Mouse (Mus musculus) mature B cell (primary cell): Measurements from ENCODE around the gene Wars2.

ENCODE experiments used
- in situ Hi-C: fragments of 300-500 bp; cut with MboI; formaldehyde crosslinking; loops from 2 replicates; pipeline ENCODE4 v1.14.3; 2019

Wars2 gene

DNA sequence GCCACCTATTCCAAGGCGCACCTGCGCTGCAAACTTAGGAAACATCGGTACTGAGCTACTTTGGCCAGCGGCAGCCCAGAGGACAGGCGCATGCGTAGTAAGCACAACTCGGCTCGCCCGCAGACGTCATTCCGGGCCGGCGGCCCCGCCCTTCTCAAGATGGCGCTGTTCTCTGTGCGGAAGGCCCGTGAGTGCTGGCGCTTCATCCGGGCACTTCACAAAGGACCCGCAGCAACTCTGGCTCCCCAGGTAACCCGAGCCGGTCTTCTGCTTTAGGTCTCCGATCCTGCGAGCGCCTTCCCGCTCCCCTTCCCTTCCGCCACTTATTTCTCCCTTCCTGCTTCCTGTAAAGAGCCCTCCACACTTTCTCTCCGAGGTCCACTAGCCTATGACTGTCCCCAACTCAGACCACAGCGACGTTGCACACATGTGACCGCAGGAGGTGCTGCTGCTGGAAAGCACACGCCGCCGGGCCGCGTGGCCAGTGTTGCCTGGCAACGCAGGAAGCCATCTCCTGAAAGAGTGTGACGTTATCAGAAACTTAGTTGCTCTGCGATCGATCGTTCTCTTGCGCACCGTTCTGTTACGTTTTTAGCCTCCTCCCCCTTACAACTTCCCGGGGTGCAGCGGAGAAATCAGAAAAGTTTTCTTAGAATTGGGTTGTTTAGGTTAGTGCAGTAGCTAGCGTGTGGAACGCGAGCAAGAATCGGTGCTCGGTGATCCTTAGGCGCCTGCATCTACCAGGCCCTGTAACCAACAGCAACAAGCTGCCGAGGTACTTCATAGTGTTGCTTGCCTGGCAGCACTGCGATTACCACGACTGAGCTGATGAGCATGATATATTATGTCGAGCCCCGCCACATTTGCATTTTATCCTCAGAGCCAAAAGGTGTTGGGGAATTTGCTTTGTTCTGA, at the start of gene Wars2:
Gene Wars2, plus strand, starts transcription at position 129 of the 915 bp plus-strand sequence.
- in situ Hi-C loops: loop anchor here (25.0 kb wide), 1 partner anchor 1021 kb away; the partner anchor contains the start of genes Gdap2 and Wdr3

DNA sequence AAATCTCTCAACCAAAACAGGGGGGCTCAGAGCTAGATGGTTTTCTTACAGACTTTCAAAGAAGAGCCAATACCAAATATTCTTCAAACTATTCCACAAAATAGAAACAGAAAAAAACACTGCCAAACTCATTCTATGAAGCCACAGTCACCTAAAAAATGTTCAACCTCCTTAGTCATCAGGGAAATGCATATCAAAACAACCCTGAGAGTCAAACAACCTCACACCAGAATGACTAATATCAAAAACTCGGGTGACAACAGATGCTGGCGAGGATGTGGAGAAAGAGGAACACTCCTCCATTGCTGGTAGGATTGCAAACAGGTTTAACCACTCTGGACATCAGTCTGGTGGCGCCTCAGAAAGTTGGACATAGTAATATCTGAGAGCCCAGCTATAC, 44.1 kb upstream of the Wars2 start:
- in situ Hi-C loops: no loop called here

DNA sequence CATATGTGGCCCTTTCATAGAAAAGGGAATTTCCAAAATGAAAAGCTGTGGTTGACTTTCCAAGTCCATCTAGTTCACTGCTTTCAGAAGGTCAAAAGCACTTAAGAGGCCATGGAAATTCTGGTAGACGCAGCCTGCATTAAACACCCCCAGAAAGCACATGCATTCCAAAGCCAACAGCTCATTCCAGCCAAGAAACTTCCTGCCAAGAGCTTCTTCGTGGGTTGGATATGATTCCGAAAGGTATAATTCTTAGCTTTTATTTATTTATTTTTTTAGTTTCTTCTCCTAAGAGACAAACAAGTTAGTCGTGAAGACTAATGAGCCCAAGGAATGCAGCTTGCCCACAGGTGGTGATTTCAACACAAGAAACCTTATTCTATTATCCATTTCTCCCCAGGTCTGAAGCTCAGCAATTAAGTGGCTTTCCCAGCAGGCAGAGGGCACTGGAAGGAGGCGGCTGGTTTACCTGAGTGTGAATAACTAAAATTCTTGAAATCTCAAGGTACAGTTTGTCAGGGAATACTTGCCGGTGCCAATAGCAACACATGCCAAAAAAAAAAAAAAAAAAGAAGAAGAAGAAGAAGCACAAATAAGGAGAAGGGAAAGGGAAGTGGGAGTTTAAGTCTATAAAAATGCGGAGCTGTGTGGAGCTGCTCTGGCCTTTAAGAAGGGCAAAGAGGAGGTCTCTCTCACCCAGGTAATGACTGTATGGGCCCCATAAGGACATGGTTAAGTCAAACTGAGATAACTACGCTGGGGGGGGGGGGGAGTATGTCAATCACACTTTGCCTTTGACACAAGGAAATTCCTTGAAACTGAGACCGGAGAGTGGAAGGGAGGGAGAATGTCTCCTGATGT, 30.3 kb upstream of the Wars2 start:
- in situ Hi-C loops: no loop called here

DNA sequence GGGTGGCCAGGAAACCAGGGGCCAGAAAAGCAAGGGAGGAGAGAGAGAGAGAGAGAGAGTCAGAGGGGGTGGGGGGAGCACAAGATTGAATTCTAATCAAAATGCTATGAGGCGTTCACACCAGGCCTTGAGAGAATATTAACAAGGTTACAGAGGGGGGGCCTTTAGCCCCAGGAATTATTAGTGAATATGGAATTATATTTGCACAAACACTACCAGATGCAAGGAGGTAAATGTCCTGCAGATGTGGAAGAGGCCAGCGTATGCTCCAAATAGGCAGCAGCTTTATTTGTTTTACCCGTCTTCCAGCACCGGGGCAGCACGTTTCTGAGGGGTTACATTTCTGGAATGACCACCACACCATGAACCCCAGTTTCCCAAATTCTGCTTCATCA, 29.7 kb upstream of the Wars2 start:
- in situ Hi-C loops: no loop called here

DNA sequence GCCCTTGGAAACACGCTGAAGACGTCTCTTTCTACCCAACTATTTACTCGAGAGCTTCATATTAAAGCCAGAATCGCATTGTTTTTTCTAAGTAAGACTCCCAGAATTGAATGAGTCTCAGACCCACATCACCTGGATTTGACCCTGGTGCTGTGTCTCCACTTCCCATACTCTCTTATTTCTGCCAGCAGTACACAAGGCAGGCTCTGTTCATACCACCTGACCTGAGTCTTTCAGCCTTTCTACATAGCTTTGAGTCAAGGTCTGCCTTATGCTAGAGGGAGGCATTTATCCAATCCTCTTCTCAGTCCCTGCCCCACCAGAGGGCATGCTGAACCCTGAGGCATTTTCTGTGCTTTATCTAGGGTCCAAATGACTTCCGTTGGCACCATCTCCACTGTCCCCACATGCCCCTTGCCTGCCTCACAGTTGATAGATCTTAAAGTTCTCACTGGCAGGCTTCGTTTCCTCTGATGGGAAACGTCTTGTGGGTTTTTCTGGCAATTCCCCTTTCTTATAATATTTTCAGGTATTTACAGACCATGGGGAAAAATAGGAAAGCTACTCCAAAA, 27.5 kb upstream of the Wars2 start:
- in situ Hi-C loops: no loop called here

DNA sequence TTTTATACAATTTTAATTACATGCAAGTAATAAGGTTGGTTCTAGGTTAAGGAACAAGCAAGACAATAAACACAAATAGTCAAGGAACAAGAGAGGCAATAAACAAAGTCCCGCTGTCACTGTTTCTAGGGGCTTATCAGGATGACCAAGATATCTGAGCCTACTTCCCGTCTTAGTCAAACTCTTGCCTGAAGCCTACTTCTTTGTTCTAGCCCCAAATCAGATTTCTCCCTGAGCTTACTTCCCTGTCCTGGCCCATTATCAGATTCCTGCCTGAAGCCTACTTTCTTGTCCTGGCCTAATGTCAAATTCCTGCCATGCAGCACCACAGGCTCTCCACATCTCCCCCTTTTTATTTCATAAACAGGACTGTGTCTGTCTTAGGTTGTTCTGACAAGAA, 19.9 kb upstream of the Wars2 start:
- in situ Hi-C loops: no loop called here

DNA sequence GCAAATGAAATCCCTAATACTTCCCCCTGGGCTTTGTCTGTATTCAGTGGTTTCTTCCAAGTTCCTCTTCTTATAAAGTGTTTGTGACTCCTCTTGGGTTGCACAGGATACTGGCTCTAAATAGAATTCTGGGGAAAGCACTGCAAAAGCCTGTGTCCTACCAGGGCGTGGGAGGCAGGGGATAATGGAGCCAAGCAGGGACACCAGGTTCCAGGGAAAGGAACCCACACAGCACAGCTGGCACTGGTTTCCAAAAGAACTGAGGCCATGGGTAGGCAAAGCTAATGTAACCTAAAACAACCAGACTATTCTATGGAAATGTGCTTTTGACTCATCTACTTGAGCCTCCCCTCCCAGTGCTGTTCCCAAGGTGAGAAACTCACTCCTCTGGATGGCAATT, 10.3 kb upstream of the Wars2 start:
- in situ Hi-C loops: loop anchor here (25.0 kb wide), 1 partner anchor 1032 kb away; the partner anchor contains the start of genes Gdap2 and Wdr3

DNA sequence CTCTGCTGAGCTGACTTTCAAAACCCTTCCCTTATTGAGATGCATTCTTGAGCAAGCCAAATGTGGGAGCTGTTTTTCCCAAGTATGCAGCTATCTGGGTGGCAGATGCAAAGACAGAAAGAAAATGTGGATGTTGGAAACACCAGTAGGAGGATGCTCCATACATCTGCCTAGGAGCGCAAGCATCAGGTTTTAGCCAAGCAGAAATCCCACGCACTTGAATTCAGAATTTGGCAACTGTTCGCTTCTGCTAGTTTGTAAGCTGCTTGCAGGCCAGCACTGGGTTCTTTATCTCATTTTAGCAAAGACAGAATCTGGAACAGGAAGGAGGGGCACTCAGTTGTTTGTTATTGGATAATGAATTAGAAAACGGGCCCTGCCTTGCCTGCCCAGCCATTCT, 8.9 kb upstream of the Wars2 start:
- in situ Hi-C loops: loop anchor here (25.0 kb wide), 1 partner anchor 1030 kb away; the partner anchor contains the start of genes Gdap2 and Wdr3

DNA sequence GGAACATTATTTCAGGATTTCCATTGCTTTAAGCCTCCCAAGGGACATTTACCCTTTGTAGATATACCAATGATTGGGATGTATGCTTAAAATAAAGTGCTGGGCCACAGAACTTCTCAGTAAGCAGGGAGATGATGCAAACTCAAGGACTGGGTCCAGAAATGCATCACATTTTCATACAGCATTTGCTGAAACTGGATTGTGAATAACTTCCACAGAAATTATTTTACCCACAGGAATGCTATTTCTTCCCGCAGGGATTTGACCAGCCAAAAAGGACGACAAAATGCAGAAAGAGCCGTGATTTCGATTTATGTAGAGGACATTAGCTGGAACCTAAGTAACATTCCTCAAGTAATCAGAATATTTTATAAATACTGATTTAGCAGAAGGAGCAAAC, 7.0 kb upstream of the Wars2 start:
- in situ Hi-C loops: loop anchor here (25.0 kb wide), 1 partner anchor 1028 kb away; the partner anchor contains the start of genes Gdap2 and Wdr3

DNA sequence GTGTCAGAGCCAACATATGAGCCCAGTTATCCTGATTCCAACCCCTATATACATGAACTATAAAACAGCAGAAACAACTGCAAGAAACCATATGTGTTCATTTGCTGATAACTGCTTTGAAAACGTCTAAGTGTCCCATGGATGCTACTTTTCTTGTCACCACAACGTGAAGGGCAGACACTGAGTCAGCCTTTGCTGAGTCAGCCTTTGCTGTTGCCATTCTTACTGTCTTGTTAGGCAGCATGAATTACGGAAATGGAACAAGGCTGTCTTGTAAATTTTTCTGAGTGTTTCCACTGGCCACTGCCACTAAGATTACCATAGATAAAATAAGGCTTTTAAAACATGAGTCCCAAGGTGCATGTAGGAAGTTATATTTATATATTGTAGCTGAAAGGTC, 7.0 kb downstream of the Wars2 start:
- in situ Hi-C loops: loop anchor here (25.0 kb wide), 1 partner anchor 1014 kb away; the partner anchor contains the start of genes Gdap2 and Wdr3

DNA sequence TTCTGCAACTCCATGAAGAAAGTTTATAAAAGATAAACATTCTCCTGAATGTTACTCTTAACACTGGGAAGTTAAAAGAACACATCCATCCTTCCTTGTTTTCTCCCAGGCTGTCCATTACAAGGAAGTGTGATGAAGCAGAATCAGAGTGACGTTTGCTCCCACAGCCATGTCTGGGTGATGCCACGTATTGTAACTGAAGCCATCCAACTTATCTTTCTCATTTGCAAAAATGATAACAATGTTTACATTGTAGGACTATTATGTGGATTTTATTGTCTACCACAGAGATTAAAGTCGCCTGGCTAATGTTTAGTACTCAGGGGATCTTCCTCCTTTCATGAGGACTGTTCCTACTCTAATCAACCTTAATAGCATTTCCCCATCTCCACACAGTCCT, 8.2 kb downstream of the Wars2 start:
- in situ Hi-C loops: loop anchor here (25.0 kb wide), 1 partner anchor 1013 kb away; the partner anchor contains the start of genes Gdap2 and Wdr3

DNA sequence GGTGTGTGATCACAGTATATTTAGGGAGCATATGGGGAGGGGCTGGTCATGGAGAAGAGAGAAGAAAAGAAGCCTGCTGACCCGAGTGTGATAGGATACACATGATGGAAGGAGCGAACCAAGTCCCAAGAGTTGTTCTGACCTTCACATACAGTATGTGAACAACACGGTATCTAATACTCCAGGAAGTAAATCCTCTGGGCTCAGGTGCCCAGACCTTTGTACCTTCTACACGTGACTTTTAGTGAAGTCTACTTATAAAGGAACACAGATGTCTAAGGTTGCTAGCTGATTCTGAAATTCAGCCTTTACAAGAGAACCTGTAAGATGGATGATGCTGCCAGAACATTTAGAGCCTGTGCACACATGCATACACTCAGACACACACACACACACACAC, 15.4 kb downstream of the Wars2 start:
- in situ Hi-C loops: no loop called here

DNA sequence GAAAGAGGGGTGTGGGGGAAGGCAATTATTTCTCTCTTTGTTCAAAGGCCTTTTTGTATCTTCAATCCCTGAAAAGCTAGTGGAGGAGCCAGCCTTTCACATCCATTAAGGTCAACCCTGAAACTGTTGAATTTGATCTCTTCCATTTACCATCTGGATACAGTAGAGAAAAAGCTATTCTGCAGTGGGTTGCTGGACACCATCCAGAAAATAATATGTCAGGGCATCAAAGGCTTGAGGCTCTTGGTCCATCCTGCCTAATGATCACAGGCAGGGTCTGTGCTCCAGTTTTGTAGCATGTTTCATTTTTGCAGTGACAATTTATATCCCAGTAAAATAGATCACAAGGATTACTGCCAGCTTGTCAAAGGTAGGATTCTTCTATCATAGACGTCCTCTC, 16.1 kb downstream of the Wars2 start:
- in situ Hi-C loops: no loop called here

DNA sequence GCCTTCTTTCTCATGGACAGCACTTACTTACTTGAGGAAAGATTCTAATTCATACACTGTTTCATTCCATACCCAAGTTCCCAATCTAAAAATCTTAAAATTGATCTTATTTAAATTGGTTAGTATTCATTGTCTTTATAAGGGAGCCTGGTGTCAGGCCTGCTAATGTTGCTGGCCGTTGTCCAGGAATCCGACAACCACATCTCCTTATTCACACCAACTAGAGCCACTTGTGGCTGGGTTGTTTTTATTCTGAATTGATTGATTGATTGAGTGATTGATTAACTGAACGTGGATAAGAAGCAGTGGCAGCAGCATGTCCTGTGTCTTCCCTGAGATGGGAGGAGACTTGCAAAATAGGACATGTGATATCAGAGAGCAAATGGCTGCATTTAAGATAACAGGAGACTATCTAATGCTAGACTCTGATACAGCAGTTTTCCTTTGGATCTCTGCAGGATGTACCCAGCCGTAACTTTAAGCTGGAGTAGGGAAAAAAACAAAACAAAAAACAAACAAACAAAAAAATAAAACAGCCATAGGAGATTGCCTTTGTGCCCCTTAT, 16.7 kb downstream of the Wars2 start:
- in situ Hi-C loops: no loop called here

DNA sequence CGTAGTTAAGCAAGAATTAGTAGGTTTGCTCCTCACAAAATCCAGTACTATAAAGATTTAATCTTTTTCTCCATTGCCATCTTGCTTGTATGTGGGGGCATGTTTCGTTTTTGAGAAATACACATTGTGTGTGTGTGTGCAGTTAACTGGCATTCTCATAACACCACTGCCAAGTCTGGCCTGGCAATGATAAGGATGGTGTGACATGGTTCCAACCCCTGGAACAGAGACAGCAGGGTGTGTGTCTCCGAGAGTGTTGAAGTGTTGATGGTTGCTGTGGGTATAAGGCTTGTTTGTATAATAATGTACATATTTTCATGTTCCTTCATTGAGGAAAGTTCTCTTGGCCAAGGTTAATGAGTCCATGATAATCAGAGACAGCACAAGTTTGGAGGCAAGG, 19.1 kb downstream of the Wars2 start:
- in situ Hi-C loops: no loop called here

DNA sequence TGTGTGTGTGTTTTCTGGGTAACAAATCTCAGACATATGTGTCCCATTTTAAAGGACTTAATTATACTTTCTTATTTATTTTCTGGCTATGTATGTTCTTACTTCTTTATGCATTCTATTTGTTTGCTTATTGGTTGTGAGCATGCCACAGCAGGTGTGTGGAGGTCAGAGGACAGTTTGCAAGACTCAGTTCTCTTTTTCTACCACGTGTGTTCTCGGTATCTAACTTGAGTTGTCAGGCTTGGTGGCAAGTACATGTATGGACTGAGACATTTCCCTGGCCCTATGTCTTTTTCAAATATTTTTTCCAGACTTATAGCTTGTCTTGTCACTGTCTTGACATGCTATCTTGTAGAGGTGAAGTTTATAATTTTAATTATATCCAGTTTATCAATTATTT, 21.3 kb downstream of the Wars2 start:
- in situ Hi-C loops: no loop called here

DNA sequence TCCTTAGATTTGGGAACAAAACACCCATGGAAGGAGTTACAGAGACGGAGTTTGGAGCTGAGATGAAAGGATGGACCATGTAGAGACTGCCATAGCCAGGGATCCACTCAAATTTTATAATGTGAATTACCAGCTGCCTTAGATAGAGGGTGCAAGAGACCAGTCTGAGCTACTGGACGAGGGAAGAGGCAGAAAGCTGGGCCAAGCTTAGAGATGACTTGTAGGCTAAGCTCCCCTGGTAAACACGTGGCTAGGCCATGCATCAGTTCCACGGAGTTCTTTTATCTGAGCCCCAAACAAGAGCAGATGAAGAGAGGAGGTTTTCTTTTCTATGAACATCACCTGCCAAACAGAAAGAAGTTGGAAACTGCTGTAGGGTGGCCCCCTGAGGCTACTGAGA, 26.9 kb downstream of the Wars2 start:
- in situ Hi-C loops: no loop called here

DNA sequence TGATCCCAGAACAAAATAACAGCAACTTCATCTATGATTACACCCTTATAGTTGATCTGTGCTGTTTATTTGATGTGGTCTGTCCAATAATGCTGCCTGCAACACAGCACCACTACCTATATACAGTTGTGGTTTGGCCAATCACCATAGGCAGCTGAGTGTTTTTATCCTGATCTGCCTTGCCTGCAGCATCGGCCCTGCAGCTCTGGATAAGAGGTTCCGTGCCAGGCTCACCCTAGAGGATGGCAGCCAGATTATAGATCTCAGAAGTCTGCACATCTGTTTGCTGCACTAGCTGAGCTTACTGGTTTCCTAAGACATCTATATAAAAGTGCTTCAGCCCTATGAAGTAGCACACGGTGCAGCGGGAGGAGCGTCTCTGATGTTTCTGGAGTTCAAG, 32.3 kb downstream of the Wars2 start:
- in situ Hi-C loops: no loop called here

DNA sequence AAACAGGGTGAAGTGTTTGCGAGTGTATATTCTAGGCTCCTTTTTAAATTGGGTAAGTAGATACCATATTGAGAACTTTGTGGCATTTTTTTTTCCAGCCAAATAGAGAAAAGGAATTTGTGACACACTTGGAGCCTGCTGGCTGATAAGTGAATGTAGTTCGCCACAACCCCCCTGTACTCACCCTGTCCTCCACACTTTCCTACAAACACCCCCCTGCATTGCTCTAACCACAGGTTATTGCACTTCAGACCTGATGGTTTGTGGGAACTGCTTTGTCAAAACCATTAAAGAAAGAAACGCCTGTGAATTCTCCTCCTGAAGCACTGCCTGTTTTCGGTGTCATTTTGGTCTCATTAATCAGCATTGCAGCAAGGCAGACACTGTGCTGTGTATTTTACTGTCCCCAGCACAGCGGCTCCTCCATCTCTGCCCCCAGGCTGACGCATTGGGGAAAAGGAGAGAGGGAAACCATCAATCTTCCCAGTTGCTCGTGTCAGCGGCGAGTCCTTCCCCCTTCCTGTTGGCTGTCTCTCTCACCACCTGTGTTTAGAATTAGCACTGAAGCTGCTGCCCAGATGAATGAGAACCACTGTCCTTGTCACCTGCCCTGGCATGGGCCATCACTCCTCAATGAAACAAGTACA, 33.9 kb downstream of the Wars2 start:
- in situ Hi-C loops: no loop called here

DNA sequence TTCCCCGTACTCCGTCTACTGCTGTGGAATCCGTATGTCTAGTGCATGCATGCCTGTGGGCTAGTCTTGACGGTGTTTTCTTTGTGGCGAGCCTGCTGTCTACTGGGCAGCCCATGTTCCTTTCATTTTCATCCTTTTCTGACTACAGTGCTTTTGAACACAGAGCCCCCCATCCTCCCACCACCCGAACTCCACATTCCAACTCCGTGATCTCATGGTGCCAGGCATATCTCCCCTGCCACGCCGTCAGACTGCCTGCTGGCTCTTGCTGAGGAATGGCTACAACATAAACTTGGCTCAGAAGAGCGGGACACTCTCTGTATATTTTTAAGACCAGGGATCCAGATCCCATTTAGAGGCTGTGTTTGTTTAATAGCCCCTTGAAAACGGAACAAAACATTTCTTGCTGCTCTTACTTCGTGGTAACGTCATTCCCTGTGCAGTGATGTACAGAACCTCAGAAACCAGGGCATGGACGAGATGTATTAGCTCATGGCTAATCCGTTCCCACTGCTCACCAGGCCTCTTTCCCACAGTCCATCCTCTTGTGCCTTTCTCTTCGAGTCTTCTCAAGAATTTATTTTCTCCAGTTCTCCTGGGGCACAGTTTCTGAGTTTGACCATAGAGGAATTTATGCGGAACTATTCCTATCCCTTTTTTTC, 42.6 kb downstream of the Wars2 start:
- in situ Hi-C loops: no loop called here

DNA sequence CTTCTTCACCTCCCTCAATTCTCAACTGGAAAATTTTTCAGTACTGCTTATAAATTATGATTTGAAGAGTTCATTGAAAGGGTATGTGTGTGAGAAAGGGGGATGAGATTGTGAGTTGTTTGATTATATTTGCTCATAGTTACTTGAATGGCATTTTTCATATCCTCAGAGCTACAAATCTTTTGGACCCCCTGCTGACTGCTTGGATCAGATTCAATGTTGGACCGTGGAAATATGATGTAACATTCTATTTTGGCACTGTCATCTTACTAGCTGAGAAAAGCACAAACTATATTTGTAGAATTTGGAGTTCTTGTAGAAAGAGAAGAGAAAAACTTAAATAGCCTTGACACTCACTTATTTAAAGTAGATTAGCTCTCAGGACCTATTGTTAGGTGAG, 43.5 kb downstream of the Wars2 start:
- in situ Hi-C loops: no loop called here
